Mouse (Mus musculus) stomach, postnatal 0 days (tissue): ENCODE data around the gene 4921501E09Rik. TPM values are rescaled to one million over a fixed set of nuclear protein-coding genes. Genes with fewer than 3 reads are reported as not detected.
"Not testable (repeated sequence)": the region's sequence is repeated elsewhere in the genome, so short reads cannot be mapped to it uniquely, and the experiment has no call there.

Experiments used
- ATAC-seq: fragments of 200-750 bp; cut with Nextera tagmentation; 2 replicates; pipeline ENCODE4 v1.8.0; 2017; ENCODE audit not compliant: low FRiP score, low TSS enrichment
- DNase-seq: peaks from one replicate; pipeline ENCODE4 v3.0.0-alpha.2; 2016; ENCODE audit warnings: low spot score
- H3K27ac ChIP-seq: fragments of 300-500 bp; sonication (generic); replicated peaks from 2 replicates; pipeline ENCODE4 v1.5.1; 2014; ENCODE audit warnings: mild to moderate bottlenecking, control low read depth
- H3K27me3 ChIP-seq: fragments of 300-500 bp; sonication (generic); 2 replicates; pipeline ENCODE4 v1.6.1; 2014; ENCODE audit warnings: low read length; ENCODE audit not compliant: control insufficient read depth, insufficient read depth
- H3K36me3 ChIP-seq: fragments of 300-500 bp; sonication (generic); 2 replicates; pipeline ENCODE4 v1.6.1; 2014; ENCODE audit warnings: low read length, mixed read lengths; ENCODE audit not compliant: control insufficient read depth, insufficient read depth
- H3K4me1 ChIP-seq: fragments of 300-500 bp; sonication (generic); replicated peaks from 2 replicates; pipeline ENCODE4 v1.6.1; 2014; ENCODE audit warnings: antibody characterized with exemption; ENCODE audit not compliant: control insufficient read depth, insufficient read depth
- H3K4me2 ChIP-seq: fragments of 300-500 bp; sonication (generic); replicated peaks from 2 replicates; pipeline ENCODE4 v1.6.1; 2014; ENCODE audit warnings: low read depth, mild to moderate bottlenecking, control low read depth, moderate library complexity
- H3K4me3 ChIP-seq: fragments of 300-500 bp; sonication (generic); 2 replicates; pipeline ENCODE4 v1.5.1; 2014; ENCODE audit warnings: low read depth, low read length, control low read depth
- H3K9ac ChIP-seq: fragments of 300-500 bp; sonication (generic); 2 replicates; pipeline ENCODE4 v1.6.1; 2014; ENCODE audit warnings: mild to moderate bottlenecking, low read length, control low read depth, mixed read lengths
- H3K9me3 ChIP-seq: fragments of 300-500 bp; sonication (generic); 2 replicates; pipeline ENCODE4 v1.6.1; 2016; ENCODE audit warnings: low read length; ENCODE audit not compliant: control insufficient read depth
- CTCF ChIP-seq: IDR thresholded peaks from 2 replicates; pipeline ENCODE4 v1.5.1; 2016; ENCODE audit warnings: antibody characterized with exemption, low read depth, mild to moderate bottlenecking, moderate library complexity
- EP300 ChIP-seq: optimal IDR thresholded peaks from 2 replicates; pipeline ENCODE3; 2016; ENCODE audit warnings: antibody characterized with exemption
- WGBS: fragments of 180-500 bp; shearing (Covaris S2); extraction: QIAGEN DNeasy Blood & Tissue Kit; methylation state at CpG from one replicate; pipeline ENCODE4 v1.1.7; 2014; 5-methylcytosine and 5-hydroxymethylcytosine counted together
- polyA plus RNA-seq: library from polyadenylated mRNA; unstranded; fragments of >200 nt; fragmentation: Nextera tagmentation; extraction: Ambion mirVana; gene quantifications from 2 replicates; pipeline ENCODE4 v1.2.1, GENCODE M21; 2015

4921501E09Rik gene
- polyA plus RNA-seq, 1 experiment from 2014 or later, result not detected

- no peak overlapping the region for H3K9ac ChIP-seq
- ATAC-seq (no peak), DNase-seq (no peak)
- WGBS, result 0% methylated on average over 1 of the region's 1 CpGs
- no peak overlapping the region for H3K27ac ChIP-seq
- no peaks in the 10 kb centered on the region for H3K4me1 ChIP-seq
- H3K36me3 ChIP-seq, result no peaks in the 10 kb centered on the region
- TF ChIP-seq CTCF, result no peak
- no peak for TF ChIP-seq EP300
- no peak overlapping the region for H3K4me3 ChIP-seq
- no peak overlapping the region for H3K4me2 ChIP-seq
- H3K27me3 ChIP-seq, result no peaks in the 10 kb centered on the region
- no peaks in the 10 kb centered on the region for H3K9me3 ChIP-seq
Observed at GRCm38 (mm10) chr17:33063001-33063400, 4.9 kb downstream of the 4921501E09Rik start.

- TF ChIP-seq CTCF (peak; percentile 24; the same call in 1 of the 2 replicates), EP300 (no peak)
- Histone ChIP-seq H3K4me3 (no peak overlapping the region), H3K4me1 (no peaks in the 10 kb centered on the region), H3K9ac (no peak overlapping the region), H3K27ac (no peak overlapping the region), H3K9me3 (no peaks in the 10 kb centered on the region), H3K4me2 (no peak overlapping the region), H3K36me3 (no peaks in the 10 kb centered on the region), H3K27me3 (no peaks in the 10 kb centered on the region)
- no peak for ATAC-seq
- no peak for DNase-seq
- WGBS, result 3% methylated on average over 1 of the region's 1 CpGs
Observed at GRCm38 (mm10) chr17:33058791-33059190, 9.1 kb downstream of the 4921501E09Rik start.

GRCm38 (mm10) chr17:33032900-33033891 is 34.7 kb downstream of the 4921501E09Rik start, which contains the start of gene Zfp763:
TSS of gene Zfp763 (minus strand) at chr17:33033402.
- Histone ChIP-seq H3K4me3 (peak within 1 kb of the TSS; percentile 59), H3K9me3 (no peaks in the 10 kb centered on the region), H3K36me3 (no peaks in the 10 kb centered on the region), H3K27ac (peak within 1 kb of the TSS; percentile 67), H3K9ac (peak within 1 kb of the TSS; percentile 61), H3K27me3 (no peaks in the 10 kb centered on the region), H3K4me1 (no peaks in the 10 kb centered on the region), H3K4me2 (peak within 1 kb of the TSS; percentile 47)
- TF ChIP-seq CTCF (peak; percentile 41), EP300 (no peak)
- WGBS, result 2% methylated on average over 27 of the region's 27 CpGs
- ATAC-seq (peak; percentile 95), DNase-seq (peak; percentile 83)

GRCm38 (mm10) chr17:33032376-33032775 is 35.5 kb downstream of the 4921501E09Rik start:
- DNase-seq, result no peak
- no peak for ATAC-seq
- no peaks in the 10 kb centered on the region for H3K4me1 ChIP-seq
- H3K4me2 ChIP-seq, result peak overlapping the region; percentile 47
- H3K4me3 ChIP-seq, result peak overlapping the region; percentile 59
- 0 out of 2 replicates have a peak overlapping the region, but pooled peaks have one; percentile 61 for H3K9ac ChIP-seq
- H3K27me3 ChIP-seq, result no peaks in the 10 kb centered on the region
- TF ChIP-seq EP300, result no peak
- no peak for TF ChIP-seq CTCF
- H3K36me3 ChIP-seq, result no peaks in the 10 kb centered on the region
- H3K27ac ChIP-seq, result no peak overlapping the region
- 7% methylated on average over 10 of the region's 10 CpGs for WGBS
- H3K9me3 ChIP-seq, result 0 out of 2 replicates have a peak, but pooled peaks cover 2% of the 10 kb centered on the region

GRCm38 (mm10) chr17:33020434-33020833 is 47.4 kb downstream of the 4921501E09Rik start:
- not testable (repeated sequence) for ATAC-seq, H3K27ac ChIP-seq, H3K4me3 ChIP-seq, H3K27me3 ChIP-seq, DNase-seq, H3K4me2 ChIP-seq, H3K4me1 ChIP-seq, H3K9ac ChIP-seq
- H3K36me3 ChIP-seq, result peaks cover 27% of the 10 kb centered on the region
- H3K9me3 ChIP-seq, result peaks cover 32% of the 10 kb centered on the region

Other genes starting within 250 kb of the 4921501E09Rik start
- gene Zfp799, start 237.8 kb downstream of the 4921501E09Rik start, polyA plus RNA-seq, result 5.1 and 5.7 TPM in 2 replicates
- gene Zfp870, start 176.4 kb downstream of the 4921501E09Rik start, polyA plus RNA-seq, result 2.6 and 2.7 TPM in 2 replicates
- not detected in 2 replicates for gene Cyp4f14, start 150.7 kb downstream of the 4921501E09Rik start, polyA plus RNA-seq
- gene Cyp4f13, start 120.7 kb downstream of the 4921501E09Rik start, polyA plus RNA-seq, result 15.5 and 19.2 TPM in 2 replicates
- gene Zfp472, start 102.2 kb downstream of the 4921501E09Rik start, polyA plus RNA-seq, result 5.6 and 6.4 TPM in 2 replicates
- 4.6 TPM in 2 replicates for gene Zfp952, start 74.9 kb downstream of the 4921501E09Rik start, polyA plus RNA-seq
- 3.1 and 3.2 TPM in 2 replicates for gene Zfp763, start 34.7 kb downstream of the 4921501E09Rik start, polyA plus RNA-seq
- gene Zfp563, start 21.3 kb upstream of the 4921501E09Rik start, polyA plus RNA-seq, result 2.5 and 3.7 TPM in 2 replicates
- gene Morc2b, start 71.6 kb upstream of the 4921501E09Rik start, polyA plus RNA-seq, result 0.02 TPM in 1 of 2 replicates, not detected in the other
- gene Olfr55, start 100.4 kb upstream of the 4921501E09Rik start, polyA plus RNA-seq, result not detected in 2 replicates
- gene Olfr239, start 123.2 kb upstream of the 4921501E09Rik start, polyA plus RNA-seq, result not detected in 2 replicates
- 0.02 TPM in 1 of 2 replicates, not detected in the other for gene Olfr1564, start 153.6 kb upstream of the 4921501E09Rik start, polyA plus RNA-seq
- gene Zfp955a, start 187.1 kb upstream of the 4921501E09Rik start, polyA plus RNA-seq, result 6.1 and 6.7 TPM in 2 replicates
- 0.04 TPM in 1 of 2 replicates, not detected in the other for gene Olfr63, start 196.6 kb upstream of the 4921501E09Rik start, polyA plus RNA-seq
- 4.5 and 4.9 TPM in 2 replicates for gene Zfp955b, start 221.5 kb upstream of the 4921501E09Rik start, polyA plus RNA-seq